Mouse (Mus musculus) ES-E14 (cell line): Measurements from ENCODE around the gene Abcc6.

Experiments used
- MAFK ChIP-seq: IDR thresholded peaks from 2 replicates; pipeline ENCODE4 v1.6.1; 2014; ENCODE audit warnings: mild to moderate bottlenecking, low read depth, low read length, inconsistent platforms; ENCODE audit not compliant: insufficient read depth
- ZNF384 ChIP-seq: IDR thresholded peaks from 2 replicates; pipeline ENCODE4 v1.6.1; 2012; ENCODE audit warnings: low read depth, low read length, inconsistent platforms

DNA sequence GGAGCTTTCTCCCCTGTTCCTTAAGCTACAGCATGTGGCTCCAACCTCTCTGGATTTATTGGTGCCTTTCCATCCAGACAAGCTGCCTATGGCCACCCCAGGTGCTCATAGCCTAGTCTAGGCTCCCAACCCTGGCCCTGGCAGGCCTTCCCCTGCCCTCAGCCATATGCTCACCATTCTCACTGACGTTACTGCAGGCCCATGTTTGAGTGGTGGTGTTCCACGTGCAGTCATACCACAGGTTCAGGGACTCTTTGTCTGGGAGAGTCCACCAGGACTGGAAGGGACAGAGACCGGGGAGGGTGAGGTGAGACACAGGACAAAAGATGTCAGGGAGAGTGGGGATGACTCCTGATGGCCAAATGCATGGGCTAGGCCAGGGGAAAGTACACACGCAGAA is 110.3 kb downstream of the Abcc6 start:
- TF ChIP-seq MAFK: no peak
- no peak for TF ChIP-seq ZNF384
